Mouse (Mus musculus): ENCODE data around the gene Uba1.
"Not testable (repeated sequence)": the region's sequence is repeated elsewhere in the genome, so short reads cannot be mapped to it uniquely, and the experiment has no call there.

Gene Uba1

DNA sequence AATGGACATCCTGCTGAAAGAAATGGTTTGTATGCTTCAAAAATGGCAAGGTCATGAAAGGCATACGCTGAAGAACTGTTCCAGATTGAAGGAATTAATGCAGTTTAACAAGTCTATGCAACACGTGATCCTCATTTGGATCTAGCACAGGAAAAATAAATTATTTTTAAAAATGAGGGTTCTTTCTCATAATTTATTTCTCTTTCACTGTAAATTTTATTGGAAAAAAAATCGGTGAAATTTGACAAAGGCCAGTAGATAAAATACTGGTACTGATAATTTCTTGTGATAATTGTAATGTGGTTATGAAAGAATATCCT lies 46.9 kb downstream of the Uba1 start:
- no peak for DNase-seq (ENCODE audit: extremely low spot score, low read depth, low spot score)

DNA sequence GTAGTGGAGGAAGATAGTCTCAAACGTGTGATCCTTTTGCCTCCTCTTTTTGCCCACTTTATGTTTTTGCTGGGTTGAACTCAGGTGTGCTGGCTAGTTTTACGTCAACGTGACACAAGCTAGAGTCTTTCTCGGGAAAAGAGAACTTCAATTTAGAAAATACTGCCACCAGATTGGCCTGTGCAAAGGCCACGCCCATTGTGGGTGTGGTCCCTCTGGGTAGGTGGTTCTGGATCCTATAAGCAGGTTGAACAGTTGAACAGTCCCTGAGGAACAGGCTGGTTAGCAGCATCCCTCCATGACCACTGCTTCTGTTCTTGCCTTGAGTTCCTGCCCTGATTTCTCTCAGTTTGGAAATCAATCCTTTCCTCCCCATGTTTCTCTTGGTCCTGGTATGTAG lies 70.6 kb downstream of the Uba1 start:
- DNase-seq (ENCODE audit: extremely low spot score, low read depth, low spot score) = no peak

DNA sequence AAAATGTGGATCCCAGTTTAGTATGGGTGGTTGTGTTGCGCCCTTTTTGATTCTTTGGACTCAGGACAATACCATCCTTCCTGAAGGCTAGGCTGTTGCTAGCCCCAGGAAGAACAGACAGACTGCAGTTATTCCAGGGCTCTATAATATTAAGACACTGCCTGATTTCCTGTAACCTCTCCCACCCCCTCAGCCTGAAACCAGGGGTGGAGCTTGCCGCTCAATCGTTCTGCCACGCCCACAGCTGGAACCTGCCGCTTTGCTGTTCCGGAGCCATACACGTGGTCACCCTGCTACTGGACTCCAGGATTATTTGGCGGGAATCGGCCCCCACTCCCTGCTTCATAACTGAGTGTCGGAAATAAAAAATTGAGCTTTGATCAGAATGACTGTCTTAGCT lies 71.9 kb downstream of the Uba1 start:
- not testable (repeated sequence) for DNase-seq (ENCODE audit: extremely low spot score, low read depth, low spot score)
